Mouse (Mus musculus) embryo, embryonic 9.5 days (tissue): ENCODE data around the gene Polr3g.
"Not testable (repeated sequence)": the region's sequence is repeated elsewhere in the genome, so short reads cannot be mapped to it uniquely, and the experiment has no call there.

Experiments used
- DNase-seq: peaks from one replicate; pipeline ENCODE4 v3.0.0-alpha.2; 2017; ENCODE audit errors: extremely low spot score

The Polr3g gene

DNA sequence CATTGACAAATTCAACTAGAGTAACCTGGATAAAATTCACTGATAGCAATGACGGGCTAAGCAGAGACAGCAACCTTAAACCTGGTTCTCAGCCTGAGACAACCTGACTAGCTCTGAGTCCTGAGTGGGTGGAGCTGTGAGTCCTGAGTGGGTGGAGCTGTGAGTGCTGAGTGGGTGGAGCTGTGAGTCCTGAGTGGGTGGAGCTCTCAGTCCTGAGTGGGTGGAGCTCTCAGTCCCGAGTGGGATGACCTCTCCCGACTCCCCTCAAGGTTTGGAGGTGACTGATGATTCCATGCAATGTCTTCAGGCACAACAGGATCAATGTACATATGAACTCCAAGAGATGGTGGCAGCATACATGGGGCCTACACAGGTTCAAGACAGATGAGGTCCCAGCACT lies 21.2 kb downstream of the Polr3g start:
- no peak for DNase-seq

- DNase-seq: no peak
Observed at GRCm38 (mm10) chr13:81684884-81685283, 25.9 kb downstream of the Polr3g start.

DNA sequence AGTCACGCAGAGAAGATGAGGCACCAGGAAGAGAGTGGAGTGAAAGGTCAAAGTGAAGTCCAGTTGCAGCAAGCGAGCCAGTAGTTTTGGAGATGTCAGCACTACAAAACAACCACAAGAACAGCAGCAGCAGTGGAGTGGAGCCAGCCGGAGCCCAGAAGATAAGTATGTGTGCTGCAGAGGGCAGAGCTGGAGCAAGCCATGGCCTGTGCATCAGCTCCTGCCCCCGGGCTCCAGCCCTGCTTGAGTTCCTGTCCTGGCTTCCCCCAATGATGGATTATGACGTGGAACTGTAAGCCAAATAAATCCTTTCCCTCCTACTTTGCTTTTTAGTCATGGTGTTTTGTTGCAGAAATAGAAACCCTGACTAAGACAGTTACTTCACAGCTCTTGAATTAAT lies 26.6 kb downstream of the Polr3g start:
- no peak for DNase-seq

GRCm38 (mm10) chr13:81683107-81683506 lies 27.7 kb downstream of the Polr3g start:
- DNase-seq: no peak

- no peak for DNase-seq
Observed at GRCm38 (mm10) chr13:81675333-81675732, 35.5 kb downstream of the Polr3g start.

DNA sequence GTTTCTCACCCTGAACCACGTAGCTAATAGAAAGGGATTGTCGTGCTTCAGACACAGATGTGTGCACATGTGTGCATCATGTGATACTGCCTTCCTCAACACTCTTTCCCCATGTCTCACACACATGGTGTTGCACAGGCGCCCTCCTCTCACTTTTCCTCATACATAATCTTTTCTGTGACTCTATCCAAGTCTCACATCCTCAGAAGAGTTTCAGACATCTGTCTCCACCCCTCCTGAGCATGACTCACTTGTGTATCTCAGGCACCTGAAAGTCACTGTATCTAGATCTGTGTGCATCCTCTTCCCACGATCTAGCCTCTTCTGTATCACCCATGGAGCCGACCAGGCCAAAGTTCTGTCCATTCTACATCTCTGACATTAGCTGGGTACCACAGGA lies 43.1 kb downstream of the Polr3g start:
- DNase-seq: no peak

DNA sequence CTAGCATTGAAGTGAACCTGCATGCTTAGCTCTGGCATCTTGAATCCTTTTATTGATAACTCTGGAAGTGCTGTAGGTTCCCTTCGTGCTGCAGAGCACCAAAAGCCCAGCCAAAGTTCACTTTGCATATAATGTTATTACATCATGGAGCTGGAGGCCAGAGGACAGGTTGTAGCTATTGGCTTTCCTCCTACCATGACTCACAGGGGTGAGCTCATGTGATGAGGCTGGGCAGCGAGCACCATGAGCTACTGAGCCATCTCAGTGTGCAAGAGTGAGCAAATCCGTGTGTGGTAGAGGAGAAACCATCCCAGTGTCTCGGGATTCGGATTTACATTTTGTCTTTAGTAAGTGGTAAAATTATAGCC lies 46.5 kb downstream of the Polr3g start:
- DNase-seq: no peak

- DNase-seq: no peak
Observed at GRCm38 (mm10) chr13:81663566-81664330, 47.1 kb downstream of the Polr3g start.

DNA sequence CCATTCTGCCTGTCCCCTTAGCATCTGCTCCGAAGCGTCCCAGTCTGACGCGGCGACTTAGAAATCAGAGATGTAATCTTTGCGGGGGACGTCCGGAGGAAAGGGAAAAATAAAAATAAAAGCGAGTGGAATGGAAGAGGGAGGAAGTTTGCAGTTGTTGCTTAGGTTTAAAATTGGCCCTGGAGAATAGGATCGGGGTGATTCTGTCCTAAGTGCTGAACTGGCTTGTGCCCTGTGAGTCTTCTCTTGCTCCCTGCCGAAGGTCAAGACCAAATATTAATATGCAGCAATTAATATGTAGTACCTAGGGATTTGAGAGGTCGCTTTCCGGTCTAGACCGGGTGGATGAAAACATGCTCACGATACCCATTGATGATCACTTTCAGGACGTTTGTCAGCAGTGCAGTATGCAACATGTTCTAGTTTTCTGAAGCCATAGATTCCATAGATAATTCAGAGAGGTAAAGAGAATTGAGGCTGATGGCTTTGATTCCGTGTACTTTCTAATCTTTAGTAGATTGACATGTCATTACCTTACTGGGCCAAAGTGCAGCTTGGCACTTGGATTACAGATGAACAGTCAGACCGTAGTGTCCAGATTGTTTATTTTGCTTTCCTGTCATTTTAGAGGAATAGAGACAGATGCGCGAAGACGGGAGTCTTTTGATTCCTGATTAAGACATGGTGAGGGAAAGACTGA lies 52.6 kb downstream of the Polr3g start:
- DNase-seq: no peak

DNA sequence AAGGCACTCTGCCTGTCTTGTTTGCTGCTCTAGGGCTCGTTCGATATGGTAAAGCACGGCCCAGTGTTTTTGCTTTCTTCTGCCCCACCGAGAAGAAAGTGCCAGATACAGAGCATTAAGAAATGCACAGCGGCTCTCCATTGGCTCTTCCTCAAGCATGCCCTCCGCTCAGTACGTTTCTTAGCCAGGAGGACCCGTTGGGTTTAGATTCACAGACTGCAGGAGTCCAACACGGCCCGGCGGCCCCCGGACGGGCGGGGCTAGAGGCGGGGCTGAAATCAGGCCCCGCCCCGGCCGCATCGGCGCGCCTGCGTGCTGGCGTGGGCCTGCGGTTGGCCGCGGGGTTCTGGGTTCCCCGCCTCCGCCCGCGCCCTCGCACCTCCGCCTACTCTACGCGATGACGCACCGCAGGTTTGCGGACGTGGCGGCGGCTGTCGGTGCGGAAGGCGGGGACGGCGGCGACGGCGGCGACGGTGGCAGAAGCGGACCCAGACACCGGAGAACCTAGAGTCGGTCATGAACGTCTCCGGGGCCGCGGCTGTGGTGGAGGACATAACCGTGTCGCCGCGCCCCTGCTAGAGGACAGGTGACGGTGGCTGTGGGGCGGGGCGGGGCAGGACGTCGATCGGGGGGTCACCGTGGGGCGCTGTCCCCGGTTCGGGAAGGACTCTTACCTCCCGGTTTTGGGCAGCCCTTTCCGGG lies 53.3 kb downstream of the Polr3g start, which contains the start of gene Lysmd3:
Gene Lysmd3, plus strand, starts transcription at position 313 of the 702 bp plus-strand sequence.
- peak; percentile 95 for DNase-seq

GRCm38 (mm10) chr13:81657008-81657350 lies 53.8 kb downstream of the Polr3g start:
- DNase-seq: no peak

GRCm38 (mm10) chr13:81656091-81656850 lies 54.5 kb downstream of the Polr3g start:
- DNase-seq: peak; percentile 58

DNA sequence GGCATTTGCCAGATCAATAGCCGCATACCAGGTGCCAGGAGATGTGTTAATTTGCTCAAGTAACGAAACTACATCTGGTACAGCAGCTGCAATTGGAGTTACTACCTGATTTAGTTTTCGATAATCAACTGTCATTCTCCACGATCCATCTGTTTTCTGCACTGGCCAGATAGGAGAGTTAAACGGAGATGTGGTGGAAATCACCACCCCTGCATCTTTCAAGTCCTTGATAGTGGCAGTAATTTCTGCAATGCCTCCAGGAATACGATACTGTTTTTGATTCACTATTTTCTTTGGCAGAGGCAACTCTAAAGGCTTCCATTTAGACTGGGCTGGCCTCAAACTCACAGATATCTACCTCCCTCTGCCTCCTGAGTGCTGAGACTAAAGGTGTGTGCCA lies 60.4 kb downstream of the Polr3g start:
- not testable (repeated sequence) for DNase-seq

GRCm38 (mm10) chr13:81646348-81646747 lies 64.5 kb downstream of the Polr3g start:
- DNase-seq: no peak

- DNase-seq: no peak
Observed at GRCm38 (mm10) chr13:81644047-81644565, 66.7 kb downstream of the Polr3g start.

DNA sequence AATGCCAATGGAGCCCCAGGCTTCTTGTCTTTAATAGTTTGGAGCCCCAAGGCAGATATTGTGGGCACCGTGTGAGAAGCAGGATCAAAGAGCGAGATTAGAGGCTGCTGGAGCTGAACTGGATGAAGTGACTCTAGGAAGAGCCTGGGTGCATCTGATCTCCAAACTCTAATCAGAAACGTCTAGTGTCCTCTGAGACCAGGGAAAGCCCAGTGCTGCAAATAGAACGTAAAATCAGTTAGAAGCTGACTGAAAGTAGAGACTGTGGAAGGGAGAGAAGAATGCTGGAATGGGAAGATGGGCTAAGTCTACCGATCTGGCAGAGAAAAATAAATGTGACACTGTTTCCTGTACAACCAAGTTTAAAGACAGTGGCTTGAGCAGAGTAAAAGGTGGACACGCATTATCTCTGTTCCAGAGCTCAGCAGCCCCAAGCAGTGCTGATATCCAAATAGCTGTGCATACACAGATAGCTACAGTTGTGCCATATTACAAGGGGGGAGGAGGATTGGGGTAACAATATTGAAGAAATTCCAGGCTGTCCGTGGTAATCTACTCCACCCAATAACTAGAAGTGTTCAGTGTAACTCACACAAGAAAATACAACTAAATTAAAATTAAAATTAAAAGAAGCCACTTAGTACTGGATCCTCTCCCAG lies 68.2 kb downstream of the Polr3g start:
- DNase-seq: no peak

GRCm38 (mm10) chr13:81641289-81642045 lies 69.3 kb downstream of the Polr3g start:
- peak; percentile 61 for DNase-seq

DNA sequence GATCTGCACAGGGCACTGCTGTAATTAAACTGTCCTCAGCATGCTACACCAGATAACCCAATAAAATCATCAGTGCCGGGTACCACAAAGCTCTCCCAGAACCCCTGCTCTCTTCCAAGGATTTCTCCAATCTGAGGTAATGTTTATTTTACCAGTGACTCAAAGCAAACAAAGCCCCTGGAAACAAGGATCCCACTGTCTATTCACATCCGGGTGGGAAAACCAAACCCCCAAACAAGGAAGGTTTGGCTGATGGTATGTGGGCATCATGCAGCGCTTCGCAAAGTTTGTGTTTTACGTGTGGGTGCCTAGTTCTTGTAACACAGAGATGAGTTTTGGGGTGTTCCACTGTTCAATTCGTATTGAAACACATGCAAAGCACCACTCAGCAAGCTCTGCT lies 69.9 kb downstream of the Polr3g start:
- DNase-seq: no peak

DNA sequence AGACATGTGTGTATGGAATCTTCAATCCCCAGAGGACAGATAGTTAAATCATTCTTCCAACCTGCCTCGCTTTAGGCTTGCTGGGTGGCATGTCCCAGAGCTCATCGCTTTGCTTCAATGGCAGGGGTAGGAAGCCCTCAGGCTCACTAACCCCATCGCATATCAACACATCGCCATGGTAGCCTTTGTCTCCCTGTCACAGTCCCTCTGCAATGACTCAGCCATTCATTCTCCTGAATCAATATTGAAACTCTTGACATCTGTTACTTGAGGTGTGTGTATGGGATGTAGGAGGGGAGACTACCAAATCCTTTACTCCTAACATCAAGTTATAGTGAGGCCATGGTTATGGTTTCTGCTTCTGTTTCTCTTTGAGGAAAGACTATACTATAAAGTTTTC lies 71.2 kb downstream of the Polr3g start:
- peak; percentile 49 for DNase-seq

- peak; percentile 93 for DNase-seq
Observed at GRCm38 (mm10) chr13:81632720-81633415, 77.9 kb downstream of the Polr3g start, which contains the start of gene Adgrv1. Gene Adgrv1, minus strand, starts transcription at chr13:81633154.
